Mouse (Mus musculus) layer of hippocampus, adult 18-20 months (tissue): ENCODE measurements at regions not wholly inside any gene's neighbourhood (a gene's known extent, or its start where the extent isn't known, plus 50 kb on each side); places are given as distances from the start of the nearest gene placed in this dataset.
A peak's percentile ranks its signal among the peaks of the same experiment; 100 is the strongest.

Source experiments
- DNase-seq, 2 experiments: peaks; one replicate each; pipeline ENCODE4 v3.0.0; 2022; ENCODE audit warnings: low spot score in 2 of 2

DNA sequence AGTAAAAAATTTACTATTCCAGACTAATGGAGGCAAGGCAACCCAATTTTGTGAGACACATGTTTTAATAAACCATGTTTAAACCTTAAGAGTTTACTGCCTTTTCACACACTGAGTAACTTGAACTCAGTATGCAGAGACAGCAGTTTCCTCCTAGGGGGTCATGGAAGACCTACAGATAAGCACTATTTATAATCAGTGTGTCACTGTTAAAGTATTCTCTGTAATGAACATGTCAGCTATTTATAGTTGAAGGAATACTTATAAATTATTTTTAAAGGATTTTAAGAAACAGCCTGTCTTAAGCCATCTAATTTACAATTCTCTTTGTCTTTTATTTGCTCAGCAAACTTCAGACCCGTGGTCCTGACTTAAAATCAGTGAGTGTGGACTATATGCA, 240.5 kb upstream of the Rnaseh2b start:
- DNase-seq, result no peak

- DNase-seq, result no peak
Observed at GRCm38 (mm10) chr14:62053004-62053403, 239.4 kb upstream of the Rnaseh2b start.

- DNase-seq, result no peak
Observed at GRCm38 (mm10) chr14:62057096-62057495, 235.3 kb upstream of the Rnaseh2b start.

DNA sequence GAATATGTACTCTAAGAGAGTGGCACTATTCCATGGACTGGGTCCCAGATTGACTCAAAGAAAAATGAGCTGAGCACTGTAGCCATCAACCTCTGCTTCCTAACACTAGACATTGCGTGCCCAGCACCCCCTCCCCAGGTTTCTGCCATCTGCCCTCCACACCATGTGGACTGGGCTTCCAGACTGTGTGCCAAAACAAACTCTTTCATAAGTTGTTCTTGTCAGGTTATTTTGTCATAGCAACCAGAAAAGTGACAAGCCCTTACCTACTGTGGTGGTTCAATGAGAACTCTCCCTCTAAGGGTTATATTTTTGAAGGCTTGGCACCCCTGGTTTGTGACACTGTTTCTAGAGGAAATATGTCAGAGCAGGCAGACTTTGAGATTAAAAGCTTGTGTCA, 234.3 kb upstream of the Rnaseh2b start:
- no peak for DNase-seq

GRCm38 (mm10) chr14:62071140-62071539, 221.2 kb upstream of the Rnaseh2b start:
- DNase-seq, result no peak

DNA sequence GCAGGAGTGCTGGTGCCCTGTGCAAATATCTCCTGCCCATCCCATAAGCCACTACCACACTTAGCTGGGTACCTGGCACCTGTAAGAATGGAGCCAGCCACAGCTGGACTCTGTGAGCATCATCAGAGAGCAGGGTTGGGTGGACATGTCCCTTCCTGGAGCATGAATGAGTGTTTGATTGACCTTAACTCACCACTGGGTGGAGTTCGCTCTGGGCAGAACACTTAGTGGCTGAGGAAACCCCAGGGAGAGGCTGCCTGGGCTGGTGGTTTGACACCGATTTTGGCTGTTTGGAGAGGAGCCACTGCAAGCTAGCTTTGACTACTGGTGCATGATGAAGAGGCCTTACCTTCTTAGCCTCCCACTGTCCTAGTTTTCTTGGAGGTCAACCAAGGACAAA, 208.3 kb upstream of the Rnaseh2b start:
- peak in 1 of 2 experiments; percentile 4 for DNase-seq

- DNase-seq, result no peak
Observed at GRCm38 (mm10) chr14:62088174-62088573, 204.2 kb upstream of the Rnaseh2b start.

- no peak for DNase-seq
Observed at GRCm38 (mm10) chr14:62117532-62117931, 174.9 kb upstream of the Rnaseh2b start.

DNA sequence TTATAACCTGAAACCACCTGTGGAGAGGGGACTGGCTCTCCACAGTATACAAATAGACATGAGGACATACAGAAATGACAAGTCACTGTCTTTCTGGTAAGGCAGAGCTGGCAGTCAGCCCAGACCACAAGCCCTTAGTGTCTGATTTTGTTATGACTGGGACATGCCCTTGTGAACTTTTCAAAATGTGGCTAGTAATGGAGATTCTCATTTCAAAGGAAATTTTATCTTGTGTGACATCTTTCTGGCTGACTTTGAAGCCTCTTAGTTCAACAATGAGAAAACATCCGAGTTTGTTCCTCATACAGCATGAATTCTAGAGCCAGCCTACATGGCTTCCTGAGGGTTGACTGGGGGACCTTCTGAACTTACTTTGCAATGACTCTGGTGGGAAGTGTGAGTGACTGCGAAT, 173.8 kb upstream of the Rnaseh2b start:
- no peak for DNase-seq

DNA sequence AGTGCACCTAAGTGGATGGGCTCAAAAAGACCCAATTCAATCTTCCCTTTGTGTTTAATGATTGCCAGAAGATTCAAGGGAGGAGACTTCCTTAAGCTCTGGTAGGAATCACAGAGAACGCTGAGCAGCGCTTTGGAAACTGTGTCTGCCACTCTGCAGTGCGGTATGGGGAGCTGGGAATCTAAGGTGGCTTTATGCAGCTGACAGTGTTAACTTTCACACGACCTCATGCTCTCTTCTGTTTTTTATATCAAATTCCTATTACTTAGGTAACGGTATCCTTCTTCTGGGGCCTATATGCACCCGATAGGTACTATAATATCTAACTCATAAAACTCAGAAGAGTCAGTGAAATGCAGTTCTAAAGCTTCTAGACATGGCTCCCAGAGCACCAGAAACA, 163.5 kb upstream of the Rnaseh2b start:
- DNase-seq, result no peak

- peak in 1 of 2 experiments; percentile 8 for DNase-seq
Observed at GRCm38 (mm10) chr14:62132353-62132816, 160.0 kb upstream of the Rnaseh2b start.

- DNase-seq, result peak in 1 of 2 experiments; percentile 11
Observed at GRCm38 (mm10) chr14:62137981-62138380, 154.4 kb upstream of the Rnaseh2b start.

- peak in 1 of 2 experiments; percentile 31 for DNase-seq
Observed at GRCm38 (mm10) chr14:62144385-62145030, 147.9 kb upstream of the Rnaseh2b start.

- no peak for DNase-seq
Observed at GRCm38 (mm10) chr14:62157038-62157716, 135.2 kb upstream of the Rnaseh2b start.

- no peak for DNase-seq
Observed at GRCm38 (mm10) chr14:62159690-62160089, 132.7 kb upstream of the Rnaseh2b start.

DNA sequence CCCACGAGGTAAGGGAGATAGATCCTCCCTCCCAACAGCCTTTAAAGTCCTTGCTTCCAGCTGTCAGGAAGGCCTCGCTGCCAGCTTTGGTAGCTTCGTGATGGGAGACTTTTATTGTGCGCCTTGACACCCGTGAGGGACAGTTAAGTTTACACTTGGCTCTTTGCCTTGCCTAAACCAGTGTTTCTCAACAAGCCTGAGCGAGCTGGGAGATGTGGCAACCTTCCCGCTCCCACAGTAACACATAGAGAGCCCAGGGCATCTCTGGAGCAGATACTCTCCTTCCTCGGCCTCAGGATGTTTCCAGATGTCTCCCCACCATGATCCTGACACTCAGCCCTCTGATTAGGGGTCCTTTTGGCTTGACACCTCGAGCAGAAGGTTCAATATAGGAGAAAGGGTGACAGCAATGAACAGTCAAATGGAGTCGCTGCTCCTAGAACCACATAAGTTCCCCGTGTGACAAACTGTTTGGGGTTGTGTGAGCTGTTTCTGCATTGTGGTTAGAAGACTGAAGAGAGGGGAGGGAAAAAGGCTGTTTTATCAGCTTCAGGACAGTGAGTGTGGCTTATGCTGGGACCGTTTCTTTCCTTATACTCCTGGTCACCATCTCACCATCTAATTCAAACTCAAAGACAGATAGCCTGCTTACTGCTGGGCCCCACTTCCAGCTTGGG, 129.1 kb upstream of the Rnaseh2b start:
- no peak for DNase-seq

DNA sequence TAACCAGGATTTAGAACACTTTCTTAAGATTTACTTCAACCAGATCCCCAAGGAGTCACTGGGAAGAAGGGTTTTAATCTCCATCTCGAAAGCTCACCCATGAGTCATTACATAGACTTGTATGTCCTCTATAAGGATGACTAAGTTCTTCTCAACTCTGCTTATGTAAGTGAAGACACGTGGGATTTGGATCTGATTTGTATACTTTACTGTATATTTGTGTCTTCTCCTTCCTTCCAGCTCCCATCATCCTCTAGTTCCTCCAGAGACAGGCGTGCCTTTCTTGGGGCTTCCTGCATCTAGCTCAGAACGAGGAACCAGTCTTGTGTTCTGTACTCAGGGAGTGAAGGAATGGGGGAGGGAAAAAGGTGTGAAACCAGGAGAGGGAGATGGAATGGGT, 127.5 kb upstream of the Rnaseh2b start:
- DNase-seq, result no peak

- DNase-seq, result peak in 1 of 2 experiments; percentile 24
Observed at GRCm38 (mm10) chr14:62166006-62166405, 126.4 kb upstream of the Rnaseh2b start.

- DNase-seq, result no peak
Observed at GRCm38 (mm10) chr14:62166596-62166995, 125.8 kb upstream of the Rnaseh2b start.

GRCm38 (mm10) chr14:62167090-62167489, 125.3 kb upstream of the Rnaseh2b start:
- DNase-seq, result no peak

DNA sequence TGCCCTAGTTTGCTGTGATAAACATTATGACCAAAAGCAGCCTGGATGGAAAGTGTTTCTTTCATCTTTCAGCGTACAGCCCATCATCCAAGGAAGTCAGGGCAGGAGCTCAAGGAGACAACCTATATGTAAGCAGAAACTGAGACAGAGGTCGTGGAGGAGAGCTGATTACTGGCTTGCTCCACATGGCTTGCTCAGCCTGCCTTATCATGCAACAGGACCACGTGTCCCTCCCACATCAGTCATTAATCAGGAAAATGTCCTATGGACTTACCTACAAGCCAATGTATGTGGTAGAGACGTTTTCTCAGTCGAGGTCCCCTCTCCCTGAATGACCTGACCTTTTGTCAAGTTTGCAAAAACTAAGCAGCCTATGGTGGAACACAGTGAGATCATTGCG, 123.7 kb upstream of the Rnaseh2b start:
- no peak for DNase-seq

- DNase-seq, result no peak
Observed at GRCm38 (mm10) chr14:62170385-62170784, 122.0 kb upstream of the Rnaseh2b start.
